Mouse (Mus musculus): ENCODE data around the gene Spice1.

GRCm38 (mm10) chr16:44330657-44331056 lies 16.3 kb upstream of the Spice1 start:
- no peak for TF ChIP-seq POLR2A (IDR thresholded peaks at IDR 0.05; ENCODE audit: borderline replicate concordance, insufficient read depth, low read length)
- TF ChIP-seq CTCF (IDR thresholded peaks at IDR 0.05; ENCODE audit: borderline replicate concordance, insufficient read depth, low read depth, low read length), result peak; percentile 20; the same call in 1 of the 2 replicates

Measured in cerebellum, adult 2 months (tissue).